Mouse (Mus musculus) liver, adult 2 months (tissue): ENCODE results near the gene Cfap44. TPM values are rescaled to one million over a fixed set of nuclear protein-coding genes. Genes with fewer than 3 reads are reported as not detected.

ENCODE experiments used
- DNase-seq: peaks from one replicate; pipeline ENCODE4 v3.0.0-alpha.2; 2011; ENCODE audit warnings: low read depth, low spot score; ENCODE audit errors: extremely low read depth
- H3K27ac ChIP-seq: fragments of 200-500 bp; replicated peaks from 2 replicates; pipeline ENCODE4 v1.5.1; 2012; ENCODE audit warnings: low read depth, mild to moderate bottlenecking, control low read depth, inconsistent platforms, low read length; ENCODE audit not compliant: insufficient read depth
- H3K27me3 ChIP-seq: fragments of 200-500 bp; 2 replicates; pipeline ENCODE4 v1.6.1; 2012; ENCODE audit warnings: mild to moderate bottlenecking, moderate library complexity, low read length, inconsistent platforms; ENCODE audit not compliant: control insufficient read depth, insufficient read depth
- H3K36me3 ChIP-seq: fragments of 200-500 bp; 2 replicates; pipeline ENCODE4 v1.6.1; 2012; ENCODE audit warnings: low read length, inconsistent platforms; ENCODE audit not compliant: control insufficient read depth, insufficient read depth
- H3K4me1 ChIP-seq: fragments of 200-500 bp; 2 replicates; pipeline ENCODE4 v1.6.1; 2011; ENCODE audit warnings: low read length; ENCODE audit not compliant: control insufficient read depth, insufficient read depth
- H3K4me3 ChIP-seq: fragments of 200-500 bp; 2 replicates; pipeline ENCODE4 v1.5.1; 2011; ENCODE audit warnings: low read depth, mild to moderate bottlenecking, control low read depth, low read length, moderate library complexity; ENCODE audit not compliant: insufficient read depth
- H3K79me2 ChIP-seq: fragments of 200-500 bp; 2 replicates; pipeline ENCODE4 v1.6.1; 2012; ENCODE audit warnings: inconsistent platforms, mild to moderate bottlenecking, low read length, moderate library complexity; ENCODE audit not compliant: control insufficient read depth, insufficient read depth
- H3K9ac ChIP-seq: fragments of 200-500 bp; 2 replicates; pipeline ENCODE4 v1.6.1; 2012; ENCODE audit warnings: low read depth, mild to moderate bottlenecking, control low read depth, inconsistent platforms, low read length
- CTCF ChIP-seq: fragments of 200-500 bp; IDR thresholded peaks from 2 replicates; pipeline ENCODE4 v1.5.1; 2011; ENCODE audit warnings: low read depth, low read length, control low read depth
- POLR2A ChIP-seq: fragments of 200-500 bp; IDR thresholded peaks from 2 replicates; pipeline ENCODE4 v1.6.1; 2011; ENCODE audit warnings: low read length, control low read depth; ENCODE audit not compliant: insufficient read depth; ENCODE audit errors: extremely low read depth
- WGBS: fragments of 180-500 bp; shearing (Covaris S2); methylation state at CpG from one replicate; pipeline ENCODE4 v1.1.7; 2018; 5-methylcytosine and 5-hydroxymethylcytosine counted together
- polyA plus RNA-seq: library from polyadenylated mRNA; depleted of rRNA; stranded (reverse); fragments of >200 nt; gene quantifications from 2 replicates; pipeline ENCODE4 v1.2.3, GENCODE M21; 2012
- total RNA-seq: library from RNA; depleted of rRNA; stranded (reverse); fragments of >200 nt; gene quantifications from 2 replicates; pipeline ENCODE4 v1.2.3, GENCODE M21; 2014

Cfap44 gene
- total and polyA plus RNA-seq, 2 experiments, result not detected

- DNase-seq, result peak; percentile 39
Measured at GRCm38 (mm10) chr16:44361921-44362890, 32.4 kb upstream of the Cfap44 start.

DNA sequence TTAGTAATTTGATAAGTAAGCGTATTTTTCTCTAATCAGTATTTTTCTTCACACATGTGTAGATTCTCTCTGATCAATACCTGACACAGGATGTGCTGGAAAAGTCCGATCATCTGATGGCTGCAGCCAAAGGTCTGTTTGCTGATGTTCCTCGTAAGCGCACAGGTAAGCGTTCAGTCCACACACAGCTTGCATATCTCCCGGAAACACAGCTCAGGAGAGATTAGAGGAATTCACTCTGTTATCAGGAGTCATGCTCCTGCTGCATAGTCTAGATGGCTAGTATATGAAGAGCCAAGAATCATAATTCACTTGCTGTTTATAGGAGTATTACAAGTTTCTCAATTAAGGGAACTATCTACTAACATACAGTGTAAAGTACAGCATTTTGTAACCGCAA, 29.1 kb upstream of the Cfap44 start:
- Histone ChIP-seq H3K4me3 (no peak overlapping the region), H3K36me3 (peaks cover 6% of the 10 kb centered on the region; the same call in 1 of the 2 replicates), H3K4me1 (no peaks in the 10 kb centered on the region), H3K27ac (no peak overlapping the region), H3K9ac (no peak overlapping the region), H3K27me3 (no peaks in the 10 kb centered on the region), H3K79me2 (no peaks in the 10 kb centered on the region)
- 30% methylated on average over 7 of the region's 7 CpGs for WGBS
- DNase-seq, result no peak
- no peak for TF ChIP-seq CTCF
- no peak for TF ChIP-seq POLR2A

More at GRCm38 (mm10) chr16:44361921-44362890, 32.4 kb upstream of the Cfap44 start:
- H3K4me3 ChIP-seq, result no peak overlapping the region
- H3K36me3 ChIP-seq, result peaks cover 4% of the 10 kb centered on the region; the same call in 1 of the 2 replicates
- no peak overlapping the region for H3K27ac ChIP-seq
- H3K9ac ChIP-seq, result no peak overlapping the region
- 84% methylated on average over 10 of the region's 10 CpGs for WGBS
- TF ChIP-seq CTCF (peak; percentile 52), POLR2A (no peak)
- H3K27me3 ChIP-seq, result no peaks in the 10 kb centered on the region
- no peaks in the 10 kb centered on the region for H3K4me1 ChIP-seq
- no peaks in the 10 kb centered on the region for H3K79me2 ChIP-seq

DNA sequence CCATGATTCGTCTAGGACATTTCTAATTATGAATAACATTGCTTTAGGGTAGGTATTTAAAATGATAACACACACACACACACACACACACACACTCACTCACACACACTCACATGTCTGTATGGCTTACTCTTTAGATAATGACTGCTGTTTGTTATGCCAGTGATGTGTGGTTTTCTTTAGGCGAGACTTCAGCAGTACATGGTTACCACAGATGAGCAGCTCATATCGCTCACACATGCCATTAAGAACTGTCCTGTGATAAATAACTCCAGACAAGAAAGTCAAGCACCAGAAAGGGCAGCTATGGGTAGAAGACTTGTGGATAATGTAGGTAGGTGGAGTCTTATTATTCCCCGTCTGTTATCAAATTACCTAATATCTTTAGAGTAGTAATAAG, 19.1 kb upstream of the Cfap44 start:
- Histone ChIP-seq H3K27ac (no peak overlapping the region), H3K9ac (no peak overlapping the region), H3K27me3 (no peaks in the 10 kb centered on the region), H3K4me1 (no peaks in the 10 kb centered on the region), H3K4me3 (no peak overlapping the region), H3K79me2 (no peaks in the 10 kb centered on the region), H3K36me3 (peaks cover 17% of the 10 kb centered on the region)
- no peak for TF ChIP-seq CTCF
- no peak for TF ChIP-seq POLR2A
- DNase-seq, result no peak
- WGBS, result 93% methylated on average over 4 of the region's 4 CpGs

GRCm38 (mm10) chr16:44380006-44380405, 14.6 kb upstream of the Cfap44 start:
- no peak overlapping the region for H3K27ac ChIP-seq
- no peak for TF ChIP-seq POLR2A
- TF ChIP-seq CTCF, result no peak
- no peaks in the 10 kb centered on the region for H3K27me3 ChIP-seq
- 91% methylated on average over 4 of the region's 4 CpGs for WGBS
- no peak overlapping the region for H3K4me3 ChIP-seq
- H3K9ac ChIP-seq, result no peak overlapping the region
- no peaks in the 10 kb centered on the region for H3K79me2 ChIP-seq
- H3K4me1 ChIP-seq, result no peaks in the 10 kb centered on the region
- H3K36me3 ChIP-seq, result peaks cover 13% of the 10 kb centered on the region
- DNase-seq, result no peak

- 78% methylated on average over 5 of the region's 5 CpGs for WGBS
- H3K4me1 ChIP-seq, result no peaks in the 10 kb centered on the region
- H3K27ac ChIP-seq, result no peak overlapping the region
- H3K4me3 ChIP-seq, result no peak overlapping the region
- peaks cover 15% of the 10 kb centered on the region for H3K36me3 ChIP-seq
- DNase-seq, result no peak
- no peak overlapping the region for H3K9ac ChIP-seq
- no peaks in the 10 kb centered on the region for H3K27me3 ChIP-seq
- TF ChIP-seq POLR2A (no peak), CTCF (no peak)
- H3K79me2 ChIP-seq, result no peaks in the 10 kb centered on the region
Measured at GRCm38 (mm10) chr16:44381578-44381977, 13.0 kb upstream of the Cfap44 start.

DNA sequence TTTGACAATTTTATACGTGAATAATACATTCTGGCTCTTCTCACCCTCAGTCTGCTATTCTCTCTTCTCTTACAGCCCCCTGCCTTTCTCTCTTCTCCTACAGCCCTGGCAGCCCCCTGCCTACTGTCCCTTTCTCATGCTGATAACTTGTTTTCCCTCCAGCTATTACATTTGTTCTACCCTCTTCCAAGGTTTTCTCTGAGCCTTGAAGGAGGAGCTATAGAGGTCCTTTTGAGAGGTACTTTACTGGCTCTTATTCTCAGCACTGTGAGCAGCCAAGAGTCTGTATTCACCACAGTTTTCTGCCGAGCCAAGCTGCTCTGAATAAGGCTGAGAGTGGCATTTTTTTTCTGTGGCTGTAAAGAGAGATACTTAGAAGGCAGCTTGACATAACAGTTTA, 11.0 kb upstream of the Cfap44 start:
- 79% methylated on average over 2 of the region's 2 CpGs for WGBS
- Histone ChIP-seq H3K9ac (no peak overlapping the region), H3K36me3 (peaks cover 17% of the 10 kb centered on the region), H3K4me1 (no peaks in the 10 kb centered on the region), H3K79me2 (no peaks in the 10 kb centered on the region), H3K27me3 (no peaks in the 10 kb centered on the region), H3K27ac (no peak overlapping the region), H3K4me3 (no peak overlapping the region)
- no peak for DNase-seq
- TF ChIP-seq CTCF, result no peak
